Mouse (Mus musculus) spleen, adult 18-20 months (tissue): ENCODE measurements around the gene Fam209.
A peak's percentile ranks its signal among the peaks of the same experiment; 100 is the strongest.

Experiments
- DNase-seq, 2 experiments: peaks; one replicate each; pipeline ENCODE4 v3.0.0; 2022; ENCODE audit warnings: mixed read lengths in 2 of 2

Fam209 gene

GRCm38 (mm10) chr2:172477860-172478259 lies 5.5 kb downstream of the Fam209 start:
- DNase-seq = peak in 1 of 2 experiments; percentile 19

GRCm38 (mm10) chr2:172480296-172480695 lies 8.0 kb downstream of the Fam209 start:
- no peak for DNase-seq

DNA sequence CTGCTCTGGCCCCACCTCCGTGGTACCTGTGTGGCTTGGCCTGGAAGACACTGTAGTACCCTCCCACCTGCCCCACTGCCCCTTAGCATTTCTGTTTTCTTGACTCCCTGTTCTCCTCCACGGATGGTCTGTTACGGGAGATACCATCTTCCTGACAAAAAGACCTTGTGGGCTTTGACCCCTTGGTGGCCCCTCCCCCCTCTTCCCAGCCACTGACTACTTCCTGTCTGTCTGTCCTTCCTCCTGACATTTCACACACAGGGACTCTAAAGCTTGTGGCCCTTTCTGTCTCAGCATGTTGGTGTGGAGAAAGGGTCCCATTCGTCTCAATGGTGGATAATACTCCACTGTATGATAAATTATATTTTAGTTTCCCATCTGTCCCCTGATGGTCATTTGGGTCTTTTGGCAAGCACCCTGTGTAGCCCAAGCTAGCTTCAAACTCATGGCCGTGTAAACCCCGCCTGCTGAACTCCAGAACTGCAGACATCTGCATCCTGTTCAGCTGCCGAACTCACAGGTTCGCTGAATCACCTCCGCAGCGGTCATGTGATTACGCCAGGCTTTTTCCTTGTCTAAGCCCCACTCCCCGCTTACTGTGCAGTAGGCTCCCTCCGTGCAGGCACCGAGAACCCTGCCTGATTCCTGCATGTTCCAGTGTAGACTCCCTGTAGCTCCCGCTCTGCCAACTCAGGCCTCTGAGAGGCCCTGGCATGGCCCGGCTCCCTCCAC lies 9.5 kb downstream of the Fam209 start:
- DNase-seq = no peak

DNA sequence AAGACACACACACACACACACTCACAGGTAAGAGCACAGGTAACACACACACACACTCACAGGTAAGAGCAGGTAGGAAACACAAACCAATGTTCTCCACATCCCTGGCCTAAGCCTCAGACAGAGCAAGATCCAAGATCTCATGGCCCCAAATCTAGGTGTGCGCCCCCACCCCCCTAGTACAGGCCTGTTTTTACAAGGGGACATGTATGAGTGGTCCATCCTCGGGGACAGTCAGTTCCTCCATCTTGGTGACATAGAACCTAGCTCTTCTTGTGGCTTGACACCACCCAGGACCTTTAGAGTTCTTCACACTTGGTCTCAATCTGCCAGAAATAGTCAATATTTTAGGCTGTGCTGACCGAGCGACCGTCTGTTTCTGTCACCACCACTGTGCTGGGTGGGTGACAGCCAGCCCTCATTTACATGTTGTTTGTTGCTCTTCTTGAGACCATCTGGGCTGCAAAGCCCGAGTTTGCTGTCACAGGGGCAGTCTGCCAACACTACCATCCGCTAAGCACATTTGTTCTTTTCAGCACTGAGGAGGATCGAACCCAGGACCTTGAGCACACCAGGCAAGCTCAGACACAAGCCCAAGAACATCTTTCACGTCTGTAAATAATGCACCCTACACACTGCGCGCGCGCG lies 11.6 kb downstream of the Fam209 start:
- DNase-seq = no peak

DNA sequence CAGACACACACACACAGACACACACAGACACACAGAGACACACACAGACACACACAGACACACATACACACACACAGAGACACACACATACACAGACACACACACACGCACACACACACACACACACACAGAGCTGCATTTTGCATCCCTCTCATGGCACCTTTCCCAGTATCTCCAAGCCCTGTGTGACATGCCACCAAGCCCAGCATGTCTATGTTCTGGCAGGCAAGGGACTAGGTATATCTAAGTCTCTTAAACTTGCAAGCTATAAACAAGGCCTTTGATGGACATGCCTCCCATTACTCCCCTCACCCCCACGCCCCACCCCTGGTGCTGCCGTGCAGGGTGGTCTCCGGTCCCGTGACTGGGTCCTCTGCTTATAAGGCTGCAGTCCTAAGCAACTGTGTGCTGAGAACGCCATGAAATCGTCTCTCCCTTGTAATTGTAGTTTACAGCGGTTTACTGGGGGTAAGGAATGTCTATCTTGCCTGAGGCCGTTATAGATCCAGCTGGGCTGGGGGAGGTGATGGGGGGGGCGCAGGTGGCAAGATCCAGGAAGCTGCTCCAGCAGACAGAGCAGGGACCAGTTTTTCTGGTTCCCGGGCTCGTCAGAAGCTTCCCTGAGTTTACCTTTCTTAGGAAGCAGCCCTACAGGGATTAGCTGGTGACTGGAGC lies 12.5 kb downstream of the Fam209 start:
- no peak for DNase-seq

- DNase-seq = no peak
Measured at GRCm38 (mm10) chr2:172496736-172497345, 24.5 kb downstream of the Fam209 start.

DNA sequence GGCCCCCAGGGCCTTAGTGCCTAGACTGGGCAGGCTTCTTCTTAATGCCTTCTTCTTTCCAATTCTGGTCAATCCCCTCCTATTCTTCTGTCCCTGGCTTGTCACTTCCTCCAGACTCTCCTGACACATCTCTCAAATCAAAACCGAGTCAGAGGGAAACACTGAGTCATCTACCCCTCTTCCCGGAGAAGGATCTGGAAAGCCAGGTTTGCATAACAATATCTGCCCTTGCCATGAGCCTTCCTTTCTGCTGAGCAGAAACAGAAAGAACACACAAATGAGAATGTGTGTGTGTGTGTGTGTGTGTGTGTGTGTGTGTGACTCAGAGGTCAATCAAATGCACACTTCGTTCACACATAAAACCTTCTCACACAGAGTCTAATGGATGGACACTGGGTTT lies 26.5 kb downstream of the Fam209 start:
- DNase-seq = no peak

- DNase-seq = no peak
Measured at GRCm38 (mm10) chr2:172500752-172501316, 28.5 kb downstream of the Fam209 start.

- DNase-seq = no peak
Measured at GRCm38 (mm10) chr2:172501341-172501740, 29.0 kb downstream of the Fam209 start.

GRCm38 (mm10) chr2:172502168-172502567 lies 29.8 kb downstream of the Fam209 start:
- DNase-seq = no peak

DNA sequence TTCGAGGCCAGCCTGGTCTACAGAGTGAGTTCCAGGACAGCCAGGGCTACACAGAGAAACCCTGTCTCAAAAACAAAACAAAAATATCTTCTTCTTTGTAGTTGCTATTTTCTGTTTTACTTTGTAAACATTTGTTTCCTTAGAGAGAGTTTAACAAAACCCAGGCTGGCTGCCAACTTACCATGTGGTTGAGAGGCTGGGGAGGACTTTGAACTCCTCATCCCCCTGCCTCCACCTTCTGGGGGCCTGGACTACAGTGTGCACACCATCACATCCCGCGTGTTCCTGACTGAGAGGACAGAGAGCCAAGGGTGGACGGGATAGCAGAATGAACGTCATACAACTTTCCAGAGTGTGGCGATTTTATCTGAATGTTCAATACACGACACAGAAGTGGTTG lies 33.8 kb downstream of the Fam209 start:
- no peak for DNase-seq

DNA sequence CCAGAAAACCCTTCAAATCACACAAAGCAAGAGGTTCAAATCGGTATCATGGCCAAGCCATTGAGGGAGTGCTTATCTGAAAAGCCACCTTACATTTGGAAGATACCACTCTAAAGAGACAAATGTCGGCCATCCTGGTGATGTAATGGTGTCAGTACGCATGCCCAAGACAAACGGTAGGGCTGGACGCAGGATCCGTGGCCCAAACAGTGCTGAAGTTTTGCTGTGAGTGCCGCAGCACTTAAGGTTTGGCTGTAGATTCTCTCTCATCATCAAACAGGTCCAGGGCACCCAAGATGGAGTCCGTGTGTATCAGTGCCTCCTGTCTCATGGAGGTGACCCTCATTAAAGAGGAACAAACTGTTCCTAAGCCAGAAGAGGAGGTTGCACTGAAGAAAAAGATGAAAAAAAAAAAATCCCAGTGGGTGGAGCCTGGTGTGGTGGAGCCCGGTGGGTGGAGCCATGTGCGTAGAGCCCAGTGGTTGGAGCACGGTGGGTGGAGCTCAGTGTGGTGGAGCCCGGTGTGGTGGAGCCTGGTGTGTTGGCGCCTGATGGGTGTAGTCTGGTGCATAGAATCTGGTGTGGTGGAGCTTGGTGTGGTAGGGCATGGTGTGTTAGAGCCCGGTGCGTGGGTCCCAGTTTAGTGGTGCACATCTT lies 37.9 kb downstream of the Fam209 start:
- DNase-seq = no peak

DNA sequence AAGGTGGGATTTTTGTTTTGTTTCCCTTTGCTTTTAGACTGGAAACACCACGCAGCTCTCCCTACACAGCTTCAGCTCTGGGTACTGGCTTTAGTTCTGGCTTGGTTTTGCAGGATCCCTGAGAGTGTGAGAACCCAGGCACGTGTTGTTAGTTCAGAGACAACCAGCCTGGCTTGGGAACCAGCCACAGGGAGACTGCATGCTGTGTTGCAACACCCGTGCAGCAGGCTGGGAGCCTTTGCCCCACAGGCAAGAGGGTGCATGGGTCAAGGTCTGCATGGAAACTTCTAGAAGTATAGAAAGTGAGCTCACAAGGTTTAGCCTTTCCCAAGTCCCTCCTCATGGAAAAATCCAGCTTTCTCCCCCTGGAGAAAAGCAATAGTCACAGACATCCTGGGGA lies 38.6 kb downstream of the Fam209 start:
- DNase-seq = no peak

DNA sequence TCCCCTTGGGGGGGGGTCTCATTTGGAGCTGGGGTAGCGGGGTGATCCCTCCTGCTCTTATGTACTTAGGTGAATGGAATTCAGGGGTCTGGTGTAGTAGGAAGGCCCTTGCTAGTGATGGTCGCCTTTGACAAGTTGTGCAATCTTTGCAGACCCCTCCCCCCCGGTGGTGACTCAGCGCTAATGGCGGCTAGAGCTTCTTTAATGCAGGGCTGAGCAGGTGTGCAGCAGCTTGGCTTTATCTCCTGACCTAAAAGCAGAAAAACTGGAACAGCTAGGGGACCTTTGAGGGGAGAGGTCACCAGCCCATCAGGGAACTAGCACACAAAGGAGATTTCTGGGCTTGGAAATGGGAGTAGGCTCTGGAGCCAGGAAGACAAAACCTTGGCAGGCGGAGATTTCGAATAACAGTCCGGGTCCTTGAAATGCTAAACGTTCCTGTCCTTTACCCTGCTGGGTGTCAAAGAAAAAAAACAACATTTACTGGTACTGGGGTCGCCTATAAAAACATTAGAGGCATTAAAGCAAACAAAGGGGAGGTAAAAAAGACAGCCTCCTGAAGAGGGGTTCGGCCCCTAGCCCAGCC lies 44.2 kb downstream of the Fam209 start:
- no peak for DNase-seq

DNA sequence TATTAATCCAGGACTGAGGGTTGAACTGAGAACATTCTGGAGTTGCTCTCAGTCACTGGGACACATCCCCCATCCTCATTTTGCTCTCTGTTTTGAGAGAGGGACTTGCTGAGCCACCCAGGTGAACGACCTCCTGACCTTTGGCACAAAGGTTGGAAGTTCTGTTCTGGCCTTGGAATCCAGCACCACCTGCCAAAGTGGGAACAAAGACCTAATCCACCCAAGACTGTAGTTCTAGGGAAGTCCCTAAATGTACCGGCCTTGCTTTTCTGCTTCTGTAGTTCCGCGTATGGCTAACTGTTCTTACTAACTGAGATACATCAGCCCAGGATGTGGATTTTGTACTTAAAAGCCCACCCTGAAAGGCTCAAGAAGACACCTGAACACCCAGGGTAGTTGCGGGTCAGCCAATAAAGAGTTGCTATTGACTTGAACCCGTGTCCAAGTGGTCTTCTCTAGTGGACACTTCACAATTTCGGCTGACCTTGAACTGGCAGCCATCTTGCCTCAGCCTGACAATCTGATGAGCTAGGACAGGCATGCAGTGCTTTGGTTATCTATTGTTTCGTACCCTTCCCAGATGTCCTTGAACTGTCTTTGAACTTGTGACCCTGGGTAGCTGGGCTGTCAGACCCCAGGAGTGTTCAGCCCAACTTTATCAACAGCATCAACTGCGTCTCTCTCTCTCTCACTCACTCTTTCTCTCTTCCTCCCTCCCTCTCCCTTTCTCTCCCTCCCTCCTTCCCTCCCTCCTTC lies 48.5 kb downstream of the Fam209 start:
- DNase-seq = no peak

GRCm38 (mm10) chr2:172522528-172522927 lies 50.2 kb downstream of the Fam209 start:
- no peak for DNase-seq
